Mouse (Mus musculus) midbrain, embryonic 15.5 days (tissue): ENCODE measurements around the gene Extl2. TPM values are rescaled to one million over a fixed set of nuclear protein-coding genes. Genes with fewer than 3 reads are reported as not detected.

Source experiments
- ATAC-seq: fragments of 200-750 bp; cut with Nextera tagmentation; replicated peaks from 2 replicates; pipeline ENCODE4 v1.8.0; 2017; ENCODE audit warnings: moderate TSS enrichment
- H3K27ac ChIP-seq: fragments of 300-500 bp; sonication (generic); 2 replicates; pipeline ENCODE4 v1.5.1; 2015; ENCODE audit warnings: mild to moderate bottlenecking, inconsistent platforms
- H3K27me3 ChIP-seq: fragments of 300-500 bp; sonication (generic); replicated peaks from 2 replicates; pipeline ENCODE4 v1.6.1; 2015; ENCODE audit warnings: inconsistent platforms
- H3K36me3 ChIP-seq: fragments of 300-500 bp; sonication (generic); replicated peaks from 2 replicates; pipeline ENCODE4 v1.6.1; 2015; ENCODE audit warnings: inconsistent platforms
- H3K4me1 ChIP-seq: fragments of 300-500 bp; sonication (generic); 2 replicates; pipeline ENCODE4 v1.6.1; 2015; ENCODE audit warnings: inconsistent platforms
- H3K4me2 ChIP-seq: fragments of 300-500 bp; sonication (generic); 2 replicates; pipeline ENCODE4 v1.6.1; 2015; ENCODE audit warnings: inconsistent platforms, mild to moderate bottlenecking, moderate library complexity
- H3K4me3 ChIP-seq: fragments of 300-500 bp; sonication (generic); 2 replicates; pipeline ENCODE4 v1.5.1; 2015; ENCODE audit warnings: mild to moderate bottlenecking, inconsistent platforms
- H3K9ac ChIP-seq: fragments of 300-500 bp; sonication (generic); 2 replicates; pipeline ENCODE4 v1.6.1; 2015; ENCODE audit warnings: mild to moderate bottlenecking, inconsistent platforms
- H3K9me3 ChIP-seq: fragments of 300-500 bp; sonication (generic); 2 replicates; pipeline ENCODE4 v1.6.1; 2016; ENCODE audit warnings: inconsistent platforms
- WGBS: fragments of 180-500 bp; shearing (Covaris S2); methylation state at CpG from one replicate; pipeline ENCODE4 v1.1.7; 2015; ENCODE audit warnings: mixed read lengths; 5-methylcytosine and 5-hydroxymethylcytosine counted together
- polyA plus RNA-seq: library from polyadenylated mRNA; unstranded; fragments of >200 nt; fragmentation: Nextera tagmentation; extraction: Ambion mirVana; gene quantifications from 2 replicates; pipeline ENCODE4 v1.2.1, GENCODE M21; 2015

Extl2 gene
- polyA plus RNA-seq = 24.0 and 25.8 TPM in 2 replicates

DNA sequence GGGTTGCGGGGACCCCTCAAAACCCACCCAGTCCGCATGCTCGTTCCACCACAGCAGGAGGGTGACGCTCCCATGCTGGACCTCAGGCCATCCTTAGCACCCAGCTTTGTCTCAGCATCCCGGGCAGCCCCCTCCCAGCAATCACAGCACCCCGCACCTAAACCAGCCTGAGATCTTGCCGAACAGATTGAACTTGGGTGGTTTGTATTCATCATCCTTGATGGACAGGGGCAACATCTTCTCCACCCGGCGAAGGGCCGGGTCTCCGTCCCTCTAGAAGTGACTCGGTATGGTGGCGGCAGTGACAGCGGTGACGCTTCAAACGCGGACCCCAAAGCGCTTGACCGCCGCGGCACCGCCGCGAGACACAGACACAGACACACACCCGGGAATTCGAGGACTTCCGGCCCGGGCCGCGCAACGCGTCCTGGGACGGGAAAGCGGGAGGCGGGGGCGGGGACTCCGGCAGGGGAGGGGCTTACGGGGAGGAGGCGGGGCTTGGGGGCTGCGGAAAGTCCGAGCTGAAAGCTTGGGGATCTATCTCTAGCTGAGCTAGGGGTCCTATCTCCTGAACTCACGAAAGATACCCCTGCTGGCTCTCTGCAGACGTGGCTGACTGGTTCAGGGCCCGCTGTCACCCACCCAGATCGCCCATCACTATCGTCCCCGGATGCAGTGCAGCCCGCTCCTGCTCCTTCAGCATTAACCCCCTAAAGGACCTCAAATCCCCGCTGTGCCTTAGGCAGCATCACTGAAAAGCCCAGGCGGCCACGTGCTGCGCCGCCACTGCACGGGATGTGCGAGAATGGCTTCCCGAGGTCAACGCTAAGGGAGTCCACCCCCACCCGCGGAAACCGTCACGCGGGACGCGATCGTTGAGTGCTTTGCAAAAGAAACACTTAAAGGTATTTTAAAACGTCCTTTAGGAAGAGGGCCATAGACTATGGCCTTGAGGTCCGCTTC lies at the start of gene Extl2, which contains the start of gene Slc30a7:
TSS of gene Extl2 (plus strand) at position 485 of the 963 bp plus-strand sequence.
TSS of gene Slc30a7 (minus strand) at position 429 of the 963 bp plus-strand sequence.
- Histone ChIP-seq H3K36me3 (no peaks in the 10 kb centered on the region; the same call in 1 of the 2 replicates), H3K9me3 (no peaks in the 10 kb centered on the region), H3K27ac (peak within 1 kb of the TSS; percentile 88), H3K4me2 (peak within 1 kb of the TSS; percentile 66), H3K27me3 (no peaks in the 10 kb centered on the region), H3K9ac (peak within 1 kb of the TSS; percentile 93), H3K4me1 (peaks cover 39% of the 10 kb centered on the region), H3K4me3 (peak within 1 kb of the TSS; percentile 98)
- peak; percentile 94 for ATAC-seq
- WGBS = under 1% methylated on average over 67 of the region's 67 CpGs

GRCm38 (mm10) chr3:115961311-115962027 lies 45.8 kb upstream of the Extl2 start:
- 85% methylated on average over 11 of the region's 11 CpGs for WGBS
- no peaks in the 10 kb centered on the region for H3K4me1 ChIP-seq
- no peaks in the 10 kb centered on the region for H3K36me3 ChIP-seq
- no peak overlapping the region for H3K4me3 ChIP-seq
- H3K27ac ChIP-seq = no peak overlapping the region
- H3K9me3 ChIP-seq = no peaks in the 10 kb centered on the region
- no peak for ATAC-seq
- no peaks in the 10 kb centered on the region for H3K27me3 ChIP-seq
- H3K4me2 ChIP-seq = no peak overlapping the region
- no peak overlapping the region for H3K9ac ChIP-seq

- Histone ChIP-seq H3K9me3 (no peaks in the 10 kb centered on the region), H3K4me3 (no peak overlapping the region), H3K27ac (no peak overlapping the region), H3K36me3 (no peaks in the 10 kb centered on the region), H3K27me3 (no peaks in the 10 kb centered on the region), H3K4me2 (no peak overlapping the region), H3K9ac (no peak overlapping the region), H3K4me1 (no peaks in the 10 kb centered on the region)
- WGBS = 63% methylated on average over 4 of the region's 4 CpGs
- ATAC-seq = no peak
These were observed 45.2 kb upstream of the Extl2 start for GRCm38 (mm10) chr3:115962028-115962415.

DNA sequence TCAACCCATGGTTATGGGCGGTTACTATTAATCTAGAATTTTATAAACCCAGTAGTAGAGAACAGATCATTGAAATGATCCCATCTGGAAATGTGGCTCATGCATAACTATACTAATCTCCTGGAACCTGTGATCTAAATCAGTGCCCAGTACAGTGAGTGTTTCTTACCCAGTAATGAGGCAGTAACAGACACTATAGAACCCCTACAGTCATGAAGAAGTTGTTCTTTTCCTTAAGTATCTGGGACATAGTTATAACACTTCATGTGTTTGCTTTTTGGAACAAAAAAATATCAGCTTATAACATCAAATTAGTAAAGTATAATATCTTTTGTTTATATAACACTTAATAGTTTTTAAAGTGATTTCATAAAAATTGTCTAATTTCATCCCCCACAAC lies 43.7 kb upstream of the Extl2 start:
- Histone ChIP-seq H3K4me1 (no peaks in the 10 kb centered on the region), H3K27me3 (no peaks in the 10 kb centered on the region)
- ATAC-seq = no peak

GRCm38 (mm10) chr3:115964071-115964470 lies 43.2 kb upstream of the Extl2 start:
- no peak for ATAC-seq
- Histone ChIP-seq H3K9me3 (no peaks in the 10 kb centered on the region), H3K4me2 (no peak overlapping the region), H3K4me3 (no peak overlapping the region), H3K27me3 (no peaks in the 10 kb centered on the region), H3K36me3 (no peaks in the 10 kb centered on the region), H3K9ac (no peak overlapping the region), H3K27ac (no peak overlapping the region), H3K4me1 (no peaks in the 10 kb centered on the region)
- WGBS = 72% methylated on average over 5 of the region's 5 CpGs

More for the DNA sequence above, 43.7 kb upstream of the Extl2 start:
- Histone ChIP-seq H3K9ac (no peak overlapping the region), H3K4me2 (no peak overlapping the region), H3K36me3 (no peaks in the 10 kb centered on the region), H3K4me3 (no peak overlapping the region), H3K9me3 (no peaks in the 10 kb centered on the region), H3K27ac (no peak overlapping the region)
- 100% methylated on average over 1 of the region's 1 CpGs for WGBS

GRCm38 (mm10) chr3:115968745-115969530 lies 38.3 kb upstream of the Extl2 start:
- Histone ChIP-seq H3K4me3 (no peak overlapping the region), H3K9me3 (no peaks in the 10 kb centered on the region), H3K4me1 (no peaks in the 10 kb centered on the region), H3K9ac (no peak overlapping the region), H3K27me3 (no peaks in the 10 kb centered on the region), H3K27ac (no peak overlapping the region), H3K4me2 (no peak overlapping the region), H3K36me3 (peaks cover 6% of the 10 kb centered on the region; the same call in 1 of the 2 replicates)
- peak; percentile 62 for ATAC-seq
- WGBS = 79% methylated on average over 10 of the region's 10 CpGs

GRCm38 (mm10) chr3:115971045-115971785 lies 36.0 kb upstream of the Extl2 start:
- H3K27ac ChIP-seq = no peak overlapping the region
- whole genome bisulfite sequencing = 94% methylated on average over 20 of the region's 20 CpGs
- H3K9ac ChIP-seq = no peak overlapping the region

DNA sequence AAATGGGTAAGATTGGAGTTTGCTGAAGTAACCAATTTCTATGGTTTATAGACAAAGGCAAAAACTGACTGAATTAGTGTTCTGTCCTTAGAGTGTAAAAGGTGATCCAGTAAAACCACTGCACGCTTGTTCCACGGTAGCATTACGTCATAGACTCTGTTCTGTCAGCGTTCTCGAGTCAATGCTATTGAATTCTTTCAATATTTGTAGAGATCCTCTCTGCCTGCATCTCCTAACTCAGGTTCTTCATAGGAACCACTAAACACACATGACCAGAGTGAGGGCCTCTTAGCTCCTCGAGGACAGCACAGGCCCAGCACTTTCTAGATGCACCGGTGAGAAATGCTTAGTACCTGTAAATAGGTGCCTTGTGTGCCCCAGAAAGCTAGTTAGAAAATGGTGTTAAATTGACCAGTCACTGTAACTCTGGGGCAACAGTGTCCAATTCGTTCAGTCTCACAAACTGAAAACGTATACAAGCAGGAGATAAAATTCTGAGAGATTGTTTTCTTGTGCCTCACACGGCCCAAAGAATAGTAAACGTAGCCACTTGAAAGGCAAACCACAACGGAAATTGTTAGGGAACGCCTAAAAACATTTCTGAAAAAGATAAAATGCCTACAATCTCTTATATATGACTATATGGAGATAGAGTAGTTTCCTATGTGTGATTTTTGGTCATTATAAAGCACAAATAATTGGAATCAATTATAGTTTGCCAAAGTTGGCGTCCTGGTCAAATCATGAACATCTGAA lies 35.2 kb upstream of the Extl2 start:
- no peak overlapping the region for H3K27ac ChIP-seq
- H3K27me3 ChIP-seq = no peaks in the 10 kb centered on the region
- H3K4me2 ChIP-seq = no peak overlapping the region
- no peak for ATAC-seq
- 96% methylated on average over 14 of the region's 14 CpGs for WGBS
- H3K9me3 ChIP-seq = no peaks in the 10 kb centered on the region
- H3K4me1 ChIP-seq = no peaks in the 10 kb centered on the region
- peaks cover 11% of the 10 kb centered on the region; the same call in 1 of the 2 replicates for H3K36me3 ChIP-seq
- H3K9ac ChIP-seq = no peak overlapping the region
- no peak overlapping the region for H3K4me3 ChIP-seq

More at GRCm38 (mm10) chr3:115971045-115971785, 36.0 kb upstream of the Extl2 start:
- Histone ChIP-seq H3K4me2 (no peak overlapping the region), H3K36me3 (peaks cover 9% of the 10 kb centered on the region; the same call in 1 of the 2 replicates), H3K4me1 (no peaks in the 10 kb centered on the region), H3K9me3 (no peaks in the 10 kb centered on the region), H3K4me3 (no peak overlapping the region), H3K27me3 (no peaks in the 10 kb centered on the region)
- ATAC-seq = no peak

DNA sequence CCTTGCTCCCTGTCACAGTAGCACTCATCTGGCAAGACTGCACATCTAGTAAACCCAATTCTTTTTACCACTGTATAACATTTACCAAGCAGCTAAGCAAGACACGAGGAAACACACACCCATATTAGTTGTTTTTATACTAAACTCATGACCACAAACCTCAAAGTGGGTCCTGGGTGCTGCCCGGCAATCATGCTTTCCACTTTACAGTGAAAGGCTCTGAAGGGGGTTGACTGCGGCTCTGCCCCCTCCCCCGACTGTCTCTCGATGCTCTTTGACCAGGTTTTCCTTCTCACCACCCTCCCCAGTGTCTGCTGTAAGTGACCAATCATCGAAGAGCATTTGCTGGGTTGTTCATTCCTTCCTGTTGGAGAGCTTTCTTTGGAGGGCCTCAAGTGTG lies 33.0 kb upstream of the Extl2 start:
- no peak overlapping the region for H3K4me3 ChIP-seq
- H3K4me2 ChIP-seq = no peak overlapping the region
- no peaks in the 10 kb centered on the region for H3K27me3 ChIP-seq
- H3K9me3 ChIP-seq = no peaks in the 10 kb centered on the region
- no peak overlapping the region for H3K9ac ChIP-seq
- no peaks in the 10 kb centered on the region for H3K4me1 ChIP-seq
- ATAC-seq = no peak
- H3K36me3 ChIP-seq = peaks cover 19% of the 10 kb centered on the region; the same call in 1 of the 2 replicates
- 92% methylated on average over 6 of the region's 6 CpGs for WGBS
- H3K27ac ChIP-seq = no peak overlapping the region

GRCm38 (mm10) chr3:115974995-115975394 lies 32.3 kb upstream of the Extl2 start:
- no peak overlapping the region for H3K4me2 ChIP-seq
- ATAC-seq = no peak
- peaks cover 19% of the 10 kb centered on the region; the same call in 1 of the 2 replicates for H3K36me3 ChIP-seq
- H3K27me3 ChIP-seq = no peaks in the 10 kb centered on the region
- H3K4me3 ChIP-seq = no peak overlapping the region
- H3K4me1 ChIP-seq = no peaks in the 10 kb centered on the region
- H3K9me3 ChIP-seq = no peaks in the 10 kb centered on the region
- WGBS = 93% methylated on average over 10 of the region's 10 CpGs
- H3K9ac ChIP-seq = no peak overlapping the region
- H3K27ac ChIP-seq = no peak overlapping the region
